Mouse (Mus musculus) megakaryocyte, embryonic 14.5 days (primary cell): ENCODE results near the gene Gm26657.

ENCODE experiments used
- FLI1 ChIP-seq: IDR thresholded peaks from 2 replicates; pipeline ENCODE4 v1.6.1; 2012; ENCODE audit warnings: low read length, inconsistent platforms, mixed read lengths
- GATA1 ChIP-seq: IDR thresholded peaks from 3 replicates; pipeline ENCODE4 v1.6.1; 2012; ENCODE audit warnings: mixed read lengths, low read length, inconsistent platforms, borderline replicate concordance

DNA sequence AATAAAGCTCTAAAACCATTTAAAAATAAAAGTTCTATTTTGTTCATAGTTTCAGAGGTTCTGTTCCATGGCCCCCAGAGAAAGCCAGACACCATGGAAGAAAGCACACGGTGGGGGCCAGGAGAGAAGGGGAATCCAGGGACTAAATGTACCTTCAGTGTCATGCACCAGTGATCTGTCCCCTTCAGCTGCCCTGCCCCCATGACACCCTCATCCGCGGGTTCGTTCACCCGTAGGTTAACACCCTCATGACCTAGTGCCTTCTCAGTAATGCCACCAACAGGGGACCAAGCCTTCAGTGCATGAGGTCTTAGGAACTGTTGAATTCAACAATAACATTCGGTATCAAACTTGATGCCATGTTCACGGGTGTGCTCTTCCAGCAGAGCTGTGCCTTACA lies 43.5 kb upstream of the Gm26657 start:
- TF ChIP-seq GATA1 (no peak), FLI1 (no peak)
